Mouse (Mus musculus) MEL (cell line): ENCODE measurements around the gene Ptpn11. TPM values are rescaled to one million over a fixed set of nuclear protein-coding genes. Genes with fewer than 3 reads are reported as not detected.
A peak's percentile ranks its signal among the peaks of the same experiment; 100 is the strongest.

Experiments used
- DNase-seq: peaks from one replicate; pipeline ENCODE4 v3.0.0; 2011; ENCODE audit warnings: low read depth, low spot score
- H3K27ac ChIP-seq: 2 replicates; pipeline ENCODE4 v1.5.1; 2012; ENCODE audit warnings: low read depth, mild to moderate bottlenecking, control low read depth, low read length, moderate library complexity; ENCODE audit not compliant: control insufficient read depth
- H3K27me3 ChIP-seq, 2 experiments: fragments of 150-350 bp in 1 of 2; sonication (generic) in 1 of 2; 2 replicates each; pipeline ENCODE4 v1.6.1; 2012; ENCODE audit warnings: low read length in 2 of 2, mild to moderate bottlenecking in 2 of 2, improper control_type of control experiment in 1 of 2, moderate library complexity in 1 of 2; ENCODE audit not compliant: insufficient read depth in 2 of 2, control insufficient read depth in 1 of 2
- H3K36me3 ChIP-seq, 2 experiments: 2 replicates each; pipeline ENCODE4 v1.6.1; 2012 to 2014; ENCODE audit warnings: low read length in 2 of 2, improper control_type of control experiment in 1 of 2, inconsistent platforms in 1 of 2, mild to moderate bottlenecking in 1 of 2; ENCODE audit not compliant: insufficient read depth in 2 of 2, control insufficient read depth in 1 of 2
- H3K4me1 ChIP-seq, 2 experiments: fragments of 150-350 bp in 1 of 2; sonication (generic) in 1 of 2; 2 replicates each; pipeline ENCODE4 v1.6.1; 2012; ENCODE audit warnings: low read length in 2 of 2, improper control_type of control experiment in 1 of 2, mild to moderate bottlenecking in 1 of 2; ENCODE audit not compliant: insufficient read depth in 2 of 2, control insufficient read depth in 1 of 2
- H3K4me3 ChIP-seq, 2 experiments: fragments of 150-350 bp in 1 of 2; sonication (generic) in 1 of 2; 2 replicates each; pipeline ENCODE4 v1.5.1; 2012; ENCODE audit warnings: low read depth in 2 of 2, low read length in 2 of 2, mild to moderate bottlenecking in 2 of 2, moderate library complexity in 2 of 2, control low read depth in 1 of 2, improper control_type of control experiment in 1 of 2; ENCODE audit not compliant: control insufficient read depth in 1 of 2, insufficient read depth in 1 of 2
- H3K79me2 ChIP-seq: 2 replicates; pipeline ENCODE4 v1.6.1; 2012; ENCODE audit warnings: mild to moderate bottlenecking, low read length, moderate library complexity; ENCODE audit not compliant: control insufficient read depth, poor library complexity, insufficient read depth
- H3K9ac ChIP-seq: 2 replicates; pipeline ENCODE4 v1.6.1; 2012; ENCODE audit warnings: low read depth, mild to moderate bottlenecking, control low read depth, low read length, moderate library complexity; ENCODE audit not compliant: control insufficient read depth, poor library complexity, severe bottlenecking
- H3K9me3 ChIP-seq: fragments of 150-350 bp; sonication (generic); replicated peaks from 2 replicates; pipeline ENCODE4 v1.6.1; 2012; ENCODE audit warnings: mild to moderate bottlenecking, low read length, improper control_type of control experiment, moderate library complexity; ENCODE audit not compliant: insufficient read depth
- BHLHE40 ChIP-seq: IDR thresholded peaks from 2 replicates; pipeline ENCODE4 v1.6.1; 2012; ENCODE audit warnings: low read depth, mild to moderate bottlenecking, inconsistent platforms, low read length, improper control_type of control experiment, borderline replicate concordance
- ETS1 ChIP-seq: IDR thresholded peaks from 2 replicates; pipeline ENCODE4 v1.6.1; 2012; ENCODE audit warnings: low read depth, mild to moderate bottlenecking, inconsistent platforms, low read length, improper control_type of control experiment, moderate library complexity
- GATA1 ChIP-seq: IDR thresholded peaks from 2 replicates; pipeline ENCODE4 v1.6.1; 2011; ENCODE audit warnings: low read depth, low read length, improper control_type of control experiment
- HCFC1 ChIP-seq: IDR thresholded peaks from 2 replicates; pipeline ENCODE4 v1.6.1; 2012; ENCODE audit warnings: low read depth, mild to moderate bottlenecking, inconsistent platforms, low read length, improper control_type of control experiment, moderate library complexity
- JUND ChIP-seq: IDR thresholded peaks from 2 replicates; pipeline ENCODE4 v1.6.1; 2011; ENCODE audit warnings: low read depth, mild to moderate bottlenecking, improper control_type of control experiment, low read length
- KAT2A ChIP-seq: conservative IDR thresholded peaks from 2 replicates; pipeline ENCODE4 v1.6.1; 2012; ENCODE audit warnings: low read depth, low read length, improper control_type of control experiment, inconsistent platforms
- MAFK ChIP-seq: IDR thresholded peaks from 2 replicates; pipeline ENCODE4 v1.6.1; 2011; ENCODE audit warnings: low read depth, mild to moderate bottlenecking, low read length, improper control_type of control experiment, borderline replicate concordance
- MAX ChIP-seq: IDR thresholded peaks from 2 replicates; pipeline ENCODE4 v1.6.1; 2011; ENCODE audit warnings: low read length, improper control_type of control experiment
- MXI1 ChIP-seq: IDR thresholded peaks from 2 replicates; pipeline ENCODE4 v1.6.1; 2011; ENCODE audit warnings: mild to moderate bottlenecking, low read depth, low read length, improper control_type of control experiment
- NELFE ChIP-seq: IDR thresholded peaks from 2 replicates; pipeline ENCODE4 v1.6.1; 2011; ENCODE audit warnings: low read depth, low read length, improper control_type of control experiment
- POLR2A ChIP-seq, 2 experiments: IDR thresholded peaks; 2 replicates each; pipeline ENCODE4 v1.6.1; 2011 to 2012; ENCODE audit warnings: low read length in 2 of 2, mild to moderate bottlenecking in 2 of 2, control low read depth in 1 of 2, improper control_type of control experiment in 1 of 2, low read depth in 1 of 2, moderate library complexity in 1 of 2; ENCODE audit not compliant: control insufficient read depth in 1 of 2, insufficient read depth in 1 of 2, poor library complexity in 1 of 2
- POLR2AphosphoS5 ChIP-seq: IDR thresholded peaks from 2 replicates; pipeline ENCODE4 v1.6.1; 2012; ENCODE audit warnings: low read depth, borderline replicate concordance, mild to moderate bottlenecking, inconsistent platforms, low read length, moderate library complexity, mixed read lengths
- RAD21 ChIP-seq: IDR thresholded peaks from 2 replicates; pipeline ENCODE4 v1.6.1; 2011; ENCODE audit warnings: mild to moderate bottlenecking, low read depth, low read length, improper control_type of control experiment
- RCOR1 ChIP-seq: IDR thresholded peaks from 2 replicates; pipeline ENCODE4 v1.6.1; 2012; ENCODE audit warnings: low read depth, mild to moderate bottlenecking, inconsistent platforms, low read length, improper control_type of control experiment
- SIN3A ChIP-seq: IDR thresholded peaks from 2 replicates; pipeline ENCODE4 v1.6.1; 2012; ENCODE audit warnings: low read length, improper control_type of control experiment, inconsistent platforms
- TBP ChIP-seq: IDR thresholded peaks from 2 replicates; pipeline ENCODE4 v1.8.0; 2011; ENCODE audit warnings: low read depth, low read length, improper control_type of control experiment
- TCF12 ChIP-seq: IDR thresholded peaks from 2 replicates; pipeline ENCODE4 v1.6.1; 2014; ENCODE audit warnings: low read depth, mild to moderate bottlenecking, inconsistent platforms, low read length, improper control_type of control experiment, moderate library complexity
- USF1 ChIP-seq: IDR thresholded peaks from 2 replicates; pipeline ENCODE4 v1.6.1; 2014; ENCODE audit warnings: low read depth, mild to moderate bottlenecking, inconsistent platforms, low read length, improper control_type of control experiment, moderate library complexity
- USF2 ChIP-seq, 2 experiments: IDR thresholded peaks; 2 replicates each; pipeline ENCODE4 v1.6.1; 2011 to 2012; ENCODE audit warnings: improper control_type of control experiment in 2 of 2, low read length in 2 of 2, borderline replicate concordance in 1 of 2, inconsistent platforms in 1 of 2, low read depth in 1 of 2, mild to moderate bottlenecking in 1 of 2; ENCODE audit not compliant: insufficient read depth in 1 of 2
- ZC3H11A ChIP-seq: IDR thresholded peaks from 2 replicates; pipeline ENCODE4 v1.6.1; 2012; ENCODE audit warnings: low read depth, mild to moderate bottlenecking, inconsistent platforms, low read length, improper control_type of control experiment
- ZKSCAN1 ChIP-seq: IDR thresholded peaks from 2 replicates; pipeline ENCODE4 v1.6.1; 2012; ENCODE audit warnings: low read depth, mild to moderate bottlenecking, inconsistent platforms, low read length, improper control_type of control experiment, moderate library complexity
- ZMIZ1 ChIP-seq: IDR thresholded peaks from 2 replicates; pipeline ENCODE4 v1.6.1; 2012; ENCODE audit warnings: low read depth, mild to moderate bottlenecking, inconsistent platforms, low read length, improper control_type of control experiment, moderate library complexity
- ZNF384 ChIP-seq: IDR thresholded peaks from 2 replicates; pipeline ENCODE4 v1.6.1; 2012; ENCODE audit warnings: low read depth, mild to moderate bottlenecking, inconsistent platforms, low read length, improper control_type of control experiment
- polyA plus RNA-seq, 2 experiments: library from polyadenylated mRNA; stranded (reverse) in 1 of 2; unstranded in 1 of 2; fragments of >175 nt in 1 of 2; fragments of >200 nt in 1 of 2; gene quantifications; 2 replicates each; pipeline versions ENCODE4 v1.2.1 to v1.2.4; 2012; ENCODE audit warnings: low replicate concordance in 2 of 2, low read depth in 1 of 2; ENCODE audit not compliant: insufficient read length in 2 of 2, insufficient read depth in 1 of 2, missing spikeins in 1 of 2
- total RNA-seq: library from RNA; depleted of rRNA; stranded (reverse); fragments of 300-350 nt; gene quantifications from 2 replicates; pipeline ENCODE4 v1.2.3, GENCODE M21; 2012

Ptpn11 gene
- total and polyA plus RNA-seq, 3 experiments: 43.6 to 55.0 (median 46.5) TPM

DNA sequence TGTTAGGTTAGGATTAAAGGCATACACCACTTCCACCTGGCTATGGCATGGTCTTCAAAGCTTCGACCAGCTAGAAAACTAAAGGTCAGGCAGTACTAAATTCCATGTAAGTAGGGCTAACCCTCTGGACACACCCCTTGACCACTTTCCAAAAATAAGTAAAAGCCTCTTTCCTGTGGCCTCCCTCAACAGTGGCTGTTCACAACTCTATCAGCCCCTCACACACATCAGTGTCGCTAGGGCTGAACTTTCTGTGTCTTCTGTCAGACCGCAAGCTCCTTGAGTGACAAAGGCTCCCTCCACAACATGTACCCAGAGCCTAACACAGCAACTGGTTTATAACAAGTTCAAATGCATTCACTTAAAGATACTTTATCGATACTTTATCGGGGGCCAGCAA, 7.2 kb upstream of the Ptpn11 start:
- no peak overlapping the region for H3K27ac ChIP-seq
- H3K9ac ChIP-seq: no peak overlapping the region
- peaks cover 0 to 20% of the 10 kb centered on the region in 2 experiments; a peak in 2 of 4 replicates for H3K36me3 ChIP-seq
- DNase-seq: no peak
- peaks cover 6 to 19% of the 10 kb centered on the region in 2 experiments; a peak in 3 of 4 replicates for H3K4me1 ChIP-seq
- TF ChIP-seq GATA1: no peak
- no peak for TF ChIP-seq USF2 (IDR thresholded peaks at IDR 0.05; ENCODE audit: borderline replicate concordance in 1 of 2, insufficient read depth in 1 of 2, low read depth in 1 of 2, low read length in 2 of 2)
- no peak for TF ChIP-seq MAX
- TF ChIP-seq RAD21: no peak
- no peak for TF ChIP-seq USF1
- no peak for TF ChIP-seq JUND
- no peak for TF ChIP-seq ZC3H11A
- no peak for TF ChIP-seq ETS1
- no peak for TF ChIP-seq ZKSCAN1
- TF ChIP-seq BHLHE40: no peak
- no peak for TF ChIP-seq KAT2A
- no peak for TF ChIP-seq SIN3A
- no peak for TF ChIP-seq ZMIZ1
- no peak for TF ChIP-seq POLR2AphosphoS5
- TF ChIP-seq TCF12: no peak
- no peak for TF ChIP-seq POLR2A (IDR thresholded peaks at IDR 0.05; ENCODE audit: control insufficient read depth in 1 of 2, insufficient read depth in 1 of 2, low read depth in 1 of 2, low read length in 2 of 2, poor library complexity in 1 of 2)
- no peaks in the 10 kb centered on the region for H3K27me3 ChIP-seq
- no peaks in the 10 kb centered on the region for H3K9me3 ChIP-seq
- no peak overlapping the region for H3K4me3 ChIP-seq
- H3K79me2 ChIP-seq: no peaks in the 10 kb centered on the region; the same call in 1 of the 2 replicates

DNA sequence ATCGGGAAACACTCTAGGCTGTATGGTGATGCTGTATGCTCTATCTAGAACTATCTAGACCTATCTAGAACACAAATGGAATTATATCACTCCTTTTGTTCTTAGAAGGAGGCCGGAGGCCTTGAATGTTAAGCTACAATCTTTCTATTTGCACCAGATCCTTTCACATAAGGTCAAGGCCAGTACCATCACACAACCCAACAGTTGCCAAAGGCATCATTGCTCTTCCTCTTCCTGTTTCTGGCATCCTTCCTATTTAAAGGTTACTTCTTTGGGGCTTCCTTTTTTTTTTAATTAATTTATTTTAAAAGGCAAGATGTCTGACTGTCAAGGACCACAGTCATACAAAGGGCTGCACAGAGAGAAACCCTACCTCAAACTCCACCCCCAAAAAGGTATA, 6.1 kb upstream of the Ptpn11 start:
- H3K27me3 ChIP-seq: no peaks in the 10 kb centered on the region
- H3K27ac ChIP-seq: peak overlapping the region; percentile 59; the same call in 1 of the 2 replicates
- H3K9me3 ChIP-seq: no peaks in the 10 kb centered on the region
- peaks cover 0 to 22% of the 10 kb centered on the region in 2 experiments; a peak in 2 of 4 replicates for H3K36me3 ChIP-seq
- H3K4me1 ChIP-seq: peaks cover 6 to 19% of the 10 kb centered on the region in 2 experiments; a peak in 3 of 4 replicates
- peak; percentile 55 for DNase-seq
- H3K79me2 ChIP-seq: no peaks in the 10 kb centered on the region; the same call in 1 of the 2 replicates
- H3K4me3 ChIP-seq: no peak overlapping the region; a peak in 1 of 4 replicates
- TF ChIP-seq HCFC1: no peak
- no peak for TF ChIP-seq NELFE
- no peak for TF ChIP-seq MAFK
- 0 out of 2 replicates have a peak, but pooled peaks have one; percentile 1 for TF ChIP-seq MXI1
- TF ChIP-seq ZNF384: 0 out of 2 replicates have a peak, but pooled peaks have one; percentile 27
- no peak for TF ChIP-seq RCOR1
- TF ChIP-seq USF2 (IDR thresholded peaks at IDR 0.05; ENCODE audit: borderline replicate concordance in 1 of 2, insufficient read depth in 1 of 2, low read depth in 1 of 2, low read length in 2 of 2): no peak
- no peak for TF ChIP-seq TBP
- H3K9ac ChIP-seq: no peak overlapping the region
